In genomic region chr10:107094452-107094851, GRCm38 (mm10) we compare ENCODE assay signal across 19 mouse cellular contexts. TPM values are rescaled to one million over a fixed set of nuclear protein-coding genes. Genes with fewer than 3 reads are reported as not detected.
DNase-seq lines count a peak whose midpoint lies in the region; ATAC-seq lines count a peak whose summit lies in the region.
"Had no signal": no experiment of that assay in that cellular context is flagged by ENCODE, and none has a peak within 500 bp of the region (broad histone marks: within the 10 kb centered on the region; RNA-seq: fewer than 3 reads in every experiment).

No protein-coding gene starts in this region.

- no peaks in the 10 kb centered on the region for H3K27me3 ChIP-seq in forebrain, embryonic 14.5 days (replicated peaks; ENCODE audit: control insufficient read depth, insufficient read depth, low read length)
- no peaks in the 10 kb centered on the region for H3K27me3 ChIP-seq in forebrain, embryonic 11.5 days (ENCODE audit: control insufficient read depth, insufficient read depth, low read length)
- no peaks in the 10 kb centered on the region for H3K27me3 ChIP-seq in midbrain, embryonic 11.5 days (ENCODE audit: control insufficient read depth, insufficient read depth, low read length)
- H3K27me3 ChIP-seq: hindbrain, embryonic 15.5 days; midbrain, embryonic 13.5 days had no signal

- no peak overlapping the region for H3K4me3 ChIP-seq in forebrain, embryonic 14.5 days (ENCODE audit: low read depth, low read length)
- no peak overlapping the region for H3K4me3 ChIP-seq in forebrain, embryonic 11.5 days (ENCODE audit: low read depth, low read length)
- no peak overlapping the region for H3K4me3 ChIP-seq in midbrain, embryonic 11.5 days (ENCODE audit: low read depth, low read length)
- H3K4me3 ChIP-seq: gastrocnemius, adult 2 months; heart, embryonic 10.5 days; hindbrain, embryonic 15.5 days; midbrain, embryonic 13.5 days; myocyte had no signal

- intact Hi-C loops in left cerebral cortex, postnatal 4 days (cut with DNase I), result no loop called here
- intact Hi-C loops in left cerebral cortex, postnatal 10 days (cut with DNase I), result no loop called here

- no peaks in the 10 kb centered on the region for H3K4me1 ChIP-seq in forebrain, embryonic 14.5 days (ENCODE audit: control insufficient read depth, insufficient read depth, low read length)
- no peaks in the 10 kb centered on the region for H3K4me1 ChIP-seq in forebrain, embryonic 11.5 days (replicated peaks; ENCODE audit: control insufficient read depth, insufficient read depth, low read length)
- H3K4me1 ChIP-seq in midbrain, embryonic 11.5 days (ENCODE audit: control insufficient read depth, insufficient read depth, low read length), result no peaks in the 10 kb centered on the region
- H3K4me1 ChIP-seq: heart, embryonic 10.5 days; hindbrain, embryonic 15.5 days; midbrain, embryonic 13.5 days had no signal

- peak; percentile 83 for DNase-seq in forebrain, embryonic 14.5 days (ENCODE audit: low spot score)
- DNase-seq in forebrain, embryonic 11.5 days (ENCODE audit: low spot score), result no peak
- DNase-seq in left cerebral cortex, postnatal 4 days, result peak; percentile 46
- no peak for DNase-seq in left cerebral cortex, postnatal 10 days (ENCODE audit: extremely low spot score in 1 of 2, low spot score in 2 of 2)
- peak; percentile 22 for DNase-seq in brain, adult 2 months (ENCODE audit: low read depth, low spot score)
- peak; percentile 79 to 84 for DNase-seq in cerebellum, postnatal 10 days
- DNase-seq in midbrain, embryonic 11.5 days (ENCODE audit: low spot score, missing footprints), result no peak
- DNase-seq: adrenal gland, adult 2 months; embryo, embryonic 11 days; gastrocnemius, adult 2 months; liver; lung, adult 18-20 months; thymus, postnatal 14 days had no signal

- ATAC-seq in forebrain, embryonic 14.5 days, result peak; percentile 93
- ATAC-seq in forebrain, embryonic 11.5 days (replicated peaks; ENCODE audit: low FRiP score), result no peak
- ATAC-seq in midbrain, embryonic 11.5 days (ENCODE audit: low FRiP score), result no peak
- ATAC-seq: intestine, postnatal 0 days; midbrain, embryonic 13.5 days had no signal

- no peak overlapping the region for H3K4me2 ChIP-seq in forebrain, embryonic 14.5 days (ENCODE audit: low read length)
- no peak overlapping the region for H3K4me2 ChIP-seq in forebrain, embryonic 11.5 days (ENCODE audit: low read depth, low read length, severe bottlenecking)
- no peak overlapping the region for H3K4me2 ChIP-seq in midbrain, embryonic 11.5 days
- H3K4me2 ChIP-seq: hindbrain, embryonic 15.5 days; midbrain, embryonic 13.5 days had no signal

- no peak overlapping the region for H3K27ac ChIP-seq in forebrain, embryonic 14.5 days (ENCODE audit: low read depth, low read length)
- no peak overlapping the region for H3K27ac ChIP-seq in forebrain, embryonic 11.5 days (ENCODE audit: low read depth, low read length)
- H3K27ac ChIP-seq in midbrain, embryonic 11.5 days (ENCODE audit: low read depth, low read length), result no peak overlapping the region
- H3K27ac ChIP-seq: gastrocnemius, adult 2 months; heart, embryonic 10.5 days; hindbrain, embryonic 15.5 days; midbrain, embryonic 13.5 days had no signal

- 22% methylated on average over 3 of the region's 3 CpGs for WGBS in forebrain, embryonic 14.5 days
- 64% methylated on average over 3 of the region's 3 CpGs for WGBS in forebrain, embryonic 11.5 days
- WGBS in midbrain, embryonic 11.5 days, result 75% methylated on average over 3 of the region's 3 CpGs

- no peaks in the 10 kb centered on the region for H3K36me3 ChIP-seq in forebrain, embryonic 14.5 days (ENCODE audit: control insufficient read depth, insufficient read depth, low read length)
- no peaks in the 10 kb centered on the region for H3K36me3 ChIP-seq in forebrain, embryonic 11.5 days (ENCODE audit: control insufficient read depth, insufficient read depth, low read length)
- no peaks in the 10 kb centered on the region for H3K36me3 ChIP-seq in midbrain, embryonic 11.5 days (ENCODE audit: control insufficient read depth, insufficient read depth, low read length)
- H3K36me3 ChIP-seq: heart, embryonic 10.5 days; hindbrain, embryonic 15.5 days; midbrain, embryonic 13.5 days had no signal

- H3K9me3 ChIP-seq in forebrain, embryonic 14.5 days (replicated peaks; ENCODE audit: control insufficient read depth, low read length), result no peaks in the 10 kb centered on the region
- no peaks in the 10 kb centered on the region for H3K9me3 ChIP-seq in forebrain, embryonic 11.5 days (ENCODE audit: control insufficient read depth, low read length)
- H3K9me3 ChIP-seq in midbrain, embryonic 11.5 days (ENCODE audit: control insufficient read depth, low read length), result no peaks in the 10 kb centered on the region
- H3K9me3 ChIP-seq: heart, embryonic 10.5 days; hindbrain, embryonic 15.5 days; midbrain, embryonic 13.5 days had no signal

- no peak overlapping the region for H3K9ac ChIP-seq in forebrain, embryonic 14.5 days (ENCODE audit: low read length)
- H3K9ac ChIP-seq in forebrain, embryonic 11.5 days (ENCODE audit: low read length), result no peak overlapping the region
- H3K9ac ChIP-seq in midbrain, embryonic 11.5 days (ENCODE audit: low read length), result no peak overlapping the region
- H3K9ac ChIP-seq: hindbrain, embryonic 15.5 days; midbrain, embryonic 13.5 days had no signal

RNA-seq across cellular contexts. Expression of gene Acss3, which starts 29.0 kb away (rescaled TPM):
- 0.55 and 0.61 TPM in 2 replicates for polyA plus RNA-seq in forebrain, embryonic 14.5 days (2014; fragmentation: Nextera tagmentation; extraction: Ambion mirVana)
- 2.8 and 3.4 TPM in 2 replicates for polyA plus RNA-seq in forebrain, embryonic 11.5 days (2014; fragmentation: Nextera tagmentation; extraction: Ambion mirVana)
- total RNA-seq in left cerebral cortex, postnatal 4 days (2021), result under 1 TPM; 0.68 to 0.74 TPM
- under 1 TPM; 0.47 to 0.64 TPM for total RNA-seq in left cerebral cortex, postnatal 10 days (2021)
- polyA plus RNA-seq in midbrain, embryonic 11.5 days (2014; fragmentation: Nextera tagmentation; extraction: Ambion mirVana), result 2.6 and 3.2 TPM in 2 replicates
- total RNA-seq: megakaryocyte progenitor cell, adult 5-6 weeks had no signal

Comparison
In these comparisons a context has a peak if more than half of its experiments do, and no peak if none do; other contexts are left out.
1. DNase-seq: peak in forebrain, embryonic 14.5 days (single experiment), left cerebral cortex, postnatal 4 days (single experiment), brain, adult 2 months (single experiment) and cerebellum, postnatal 10 days (2 of 2); none in forebrain, embryonic 11.5 days (single experiment), left cerebral cortex, postnatal 10 days (0 of 2) and midbrain, embryonic 11.5 days (single experiment).